16 mouse cellular contexts compared by ENCODE assay signal in the genomic region with DNA sequence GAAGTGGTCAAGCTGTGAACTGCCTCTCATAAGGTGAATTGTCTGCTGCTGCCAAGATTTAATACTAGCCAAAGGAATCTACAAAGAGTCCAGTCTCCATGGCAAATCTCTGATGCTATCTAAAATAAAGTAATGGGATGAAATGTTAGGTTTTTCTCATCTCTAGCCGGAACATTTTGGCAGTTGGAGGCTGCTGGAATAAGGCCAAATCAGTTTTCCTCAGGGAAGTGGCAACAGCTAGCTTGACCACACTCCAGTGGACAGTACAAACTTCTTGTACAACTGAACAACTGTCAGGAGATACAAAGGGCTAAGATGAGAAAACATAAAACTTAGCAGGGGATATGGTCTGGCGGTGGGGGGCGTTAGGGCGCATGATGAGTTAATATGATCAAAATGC.
"Had no signal": no experiment of that assay in that cellular context is flagged by ENCODE, and none has a peak within 500 bp of the region (broad histone marks: within the 10 kb centered on the region; RNA-seq: fewer than 3 reads in every experiment).

No protein-coding gene starts in this region.

- H3K36me3 ChIP-seq: limb, embryonic 13.5 days; midbrain, embryonic 10.5 days; neural tube, embryonic 15.5 days had no signal

- H3K27me3 ChIP-seq: neural tube, embryonic 15.5 days had no signal

- H3K4me1 ChIP-seq: limb, embryonic 13.5 days; neural tube, embryonic 15.5 days had no signal

- H3K4me2 ChIP-seq: limb, embryonic 13.5 days; neural tube, embryonic 15.5 days had no signal

- H3K9ac ChIP-seq: limb, embryonic 13.5 days; liver, embryonic 14.5 days; neural tube, embryonic 15.5 days had no signal

- H3K4me3 ChIP-seq: limb, embryonic 13.5 days; midbrain, embryonic 10.5 days; myocyte; neural tube, embryonic 15.5 days had no signal

- DNase-seq: kidney, adult 8-10 months; kidney, postnatal 36 days; layer of hippocampus, adult 9-11 months; layer of hippocampus, postnatal 36 days; lung, adult 2 months; lung, postnatal 10 days; lung, postnatal 4 days; right cerebral cortex, adult 18-20 months; right cerebral cortex, postnatal 25 days; thymus, postnatal 36 days had no signal

- H3K9me3 ChIP-seq: limb, embryonic 13.5 days; midbrain, embryonic 10.5 days; neural tube, embryonic 15.5 days had no signal

- H3K27ac ChIP-seq: kidney, postnatal 0 days; limb, embryonic 13.5 days; liver, embryonic 14.5 days; midbrain, embryonic 10.5 days; neural tube, embryonic 15.5 days had no signal
